Mouse (Mus musculus) forebrain, embryonic 12.5 days (tissue): Measurements from ENCODE around the gene Gmip. TPM values are rescaled to one million over a fixed set of nuclear protein-coding genes. Genes with fewer than 3 reads are reported as not detected.

Experiments
- ATAC-seq: fragments of 200-750 bp; cut with Nextera tagmentation; 2 replicates; pipeline ENCODE4 v1.8.0; 2017; ENCODE audit warnings: moderate TSS enrichment; ENCODE audit not compliant: low FRiP score
- H3K27ac ChIP-seq: fragments of 300-500 bp; sonication (generic); 2 replicates; pipeline ENCODE4 v1.5.1; 2016; ENCODE audit warnings: mild to moderate bottlenecking
- H3K27me3 ChIP-seq: fragments of 300-500 bp; sonication (generic); 2 replicates; pipeline ENCODE4 v1.6.1; 2016; ENCODE audit warnings: mild to moderate bottlenecking
- H3K36me3 ChIP-seq: fragments of 300-500 bp; sonication (generic); replicated peaks from 2 replicates; pipeline ENCODE4 v1.6.1; 2016; ENCODE audit warnings: mild to moderate bottlenecking
- H3K4me1 ChIP-seq: fragments of 300-500 bp; sonication (generic); 2 replicates; pipeline ENCODE4 v1.6.1; 2016
- H3K4me2 ChIP-seq: fragments of 300-500 bp; sonication (generic); 2 replicates; pipeline ENCODE4 v1.6.1; 2016; ENCODE audit warnings: mild to moderate bottlenecking, moderate library complexity
- H3K4me3 ChIP-seq: fragments of 300-500 bp; sonication (generic); replicated peaks from 2 replicates; pipeline ENCODE4 v1.5.1; 2016; ENCODE audit warnings: mild to moderate bottlenecking
- H3K9ac ChIP-seq: fragments of 300-500 bp; sonication (generic); 2 replicates; pipeline ENCODE4 v1.6.1; 2016; ENCODE audit warnings: mild to moderate bottlenecking
- H3K9me3 ChIP-seq: fragments of 300-500 bp; sonication (generic); 2 replicates; pipeline ENCODE4 v1.6.1; 2016
- WGBS: fragments of 180-500 bp; shearing (Covaris S2); methylation state at CpG from one replicate; pipeline ENCODE4 v1.1.7; 2016; 5-methylcytosine and 5-hydroxymethylcytosine counted together
- polyA plus RNA-seq: library from polyadenylated mRNA; unstranded; fragments of >200 nt; fragmentation: Nextera tagmentation; extraction: Ambion mirVana; gene quantifications from 2 replicates; pipeline ENCODE4 v1.2.1, GENCODE M21; 2016

Gmip gene
- polyA plus RNA-seq, 1 experiment from 2014 or later = 17.2 TPM

GRCm38 (mm10) chr8:69847167-69848065, 38.9 kb downstream of the Gmip start:
- ATAC-seq = no peak
- Histone ChIP-seq H3K9me3 (no peaks in the 10 kb centered on the region), H3K4me1 (no peaks in the 10 kb centered on the region), H3K9ac (no peak overlapping the region), H3K36me3 (peaks cover 7% of the 10 kb centered on the region; the same call in 1 of the 2 replicates), H3K4me3 (no peak overlapping the region), H3K4me2 (no peak overlapping the region), H3K27me3 (no peaks in the 10 kb centered on the region), H3K27ac (no peak overlapping the region)
- 75% methylated on average over 3 of the region's 3 CpGs for WGBS

- 93% methylated on average over 8 of the region's 8 CpGs for WGBS
- Histone ChIP-seq H3K27ac (no peak overlapping the region), H3K36me3 (peaks cover 9% of the 10 kb centered on the region; the same call in 1 of the 2 replicates), H3K9me3 (no peaks in the 10 kb centered on the region), H3K4me3 (no peak overlapping the region), H3K9ac (no peak overlapping the region), H3K27me3 (no peaks in the 10 kb centered on the region), H3K4me1 (no peaks in the 10 kb centered on the region), H3K4me2 (no peak overlapping the region)
- ATAC-seq = no peak
These were observed 40.5 kb downstream of the Gmip start for GRCm38 (mm10) chr8:69848951-69849350.

- H3K27ac ChIP-seq = no peak overlapping the region
- H3K4me1 ChIP-seq = no peaks in the 10 kb centered on the region
- H3K27me3 ChIP-seq = no peaks in the 10 kb centered on the region
- no peak overlapping the region for H3K4me3 ChIP-seq
- H3K36me3 ChIP-seq = peaks cover 9% of the 10 kb centered on the region; the same call in 1 of the 2 replicates
- 38% methylated on average over 3 of the region's 3 CpGs for WGBS
- no peaks in the 10 kb centered on the region for H3K9me3 ChIP-seq
- ATAC-seq = no peak
- no peak overlapping the region for H3K4me2 ChIP-seq
- H3K9ac ChIP-seq = no peak overlapping the region
These were observed 41.4 kb downstream of the Gmip start for GRCm38 (mm10) chr8:69849899-69850298.

- H3K36me3 ChIP-seq = peaks cover 9% of the 10 kb centered on the region; the same call in 1 of the 2 replicates
- no peaks in the 10 kb centered on the region for H3K9me3 ChIP-seq
- H3K4me3 ChIP-seq = no peak overlapping the region
- H3K4me2 ChIP-seq = no peak overlapping the region
- no peak overlapping the region for H3K27ac ChIP-seq
- 86% methylated on average over 7 of the region's 7 CpGs for WGBS
- H3K27me3 ChIP-seq = no peaks in the 10 kb centered on the region
- no peak for ATAC-seq
- no peaks in the 10 kb centered on the region for H3K4me1 ChIP-seq
- H3K9ac ChIP-seq = no peak overlapping the region
These were observed 42.5 kb downstream of the Gmip start for GRCm38 (mm10) chr8:69850926-69851506.

- Histone ChIP-seq H3K4me3 (no peak overlapping the region), H3K36me3 (peaks cover 10% of the 10 kb centered on the region), H3K27ac (no peak overlapping the region), H3K9me3 (no peaks in the 10 kb centered on the region), H3K27me3 (no peaks in the 10 kb centered on the region), H3K9ac (no peak overlapping the region), H3K4me1 (no peaks in the 10 kb centered on the region), H3K4me2 (no peak overlapping the region)
- ATAC-seq = no peak
- 96% methylated on average over 10 of the region's 10 CpGs for WGBS
These were observed 45.4 kb downstream of the Gmip start for GRCm38 (mm10) chr8:69853869-69854268.

- Histone ChIP-seq H3K4me3 (no peak overlapping the region), H3K4me2 (no peak overlapping the region), H3K27me3 (no peaks in the 10 kb centered on the region), H3K9ac (no peak overlapping the region), H3K4me1 (no peaks in the 10 kb centered on the region), H3K27ac (no peak overlapping the region), H3K9me3 (no peaks in the 10 kb centered on the region), H3K36me3 (peaks cover 56% of the 10 kb centered on the region)
- 61% methylated on average over 4 of the region's 4 CpGs for WGBS
- ATAC-seq = no peak
These were observed 52.3 kb downstream of the Gmip start for GRCm38 (mm10) chr8:69860807-69861206.

GRCm38 (mm10) chr8:69861251-69861650, 52.8 kb downstream of the Gmip start:
- no peak overlapping the region for H3K4me3 ChIP-seq
- no peaks in the 10 kb centered on the region for H3K9me3 ChIP-seq
- no peaks in the 10 kb centered on the region for H3K4me1 ChIP-seq
- WGBS = 68% methylated on average over 2 of the region's 2 CpGs
- H3K4me2 ChIP-seq = no peak overlapping the region
- peaks cover 60% of the 10 kb centered on the region for H3K36me3 ChIP-seq
- no peak for ATAC-seq
- H3K27ac ChIP-seq = no peak overlapping the region
- no peaks in the 10 kb centered on the region for H3K27me3 ChIP-seq
- H3K9ac ChIP-seq = no peak overlapping the region

- no peak overlapping the region for H3K27ac ChIP-seq
- WGBS = 93% methylated on average over 5 of the region's 5 CpGs
- no peaks in the 10 kb centered on the region for H3K4me1 ChIP-seq
- no peak for ATAC-seq
- peaks cover 61% of the 10 kb centered on the region for H3K36me3 ChIP-seq
- no peak overlapping the region for H3K4me3 ChIP-seq
- no peak overlapping the region for H3K9ac ChIP-seq
- no peak overlapping the region for H3K4me2 ChIP-seq
- H3K27me3 ChIP-seq = no peaks in the 10 kb centered on the region
- H3K9me3 ChIP-seq = no peaks in the 10 kb centered on the region
These were observed 55.0 kb downstream of the Gmip start for GRCm38 (mm10) chr8:69863387-69864020.

GRCm38 (mm10) chr8:69864180-69864579, 55.7 kb downstream of the Gmip start:
- peaks cover 57% of the 10 kb centered on the region for H3K36me3 ChIP-seq
- WGBS = 79% methylated on average over 5 of the region's 5 CpGs

GRCm38 (mm10) chr8:69867696-69868326, 59.3 kb downstream of the Gmip start:
- WGBS = 86% methylated on average over 5 of the region's 5 CpGs
- no peak overlapping the region for H3K4me2 ChIP-seq
- H3K36me3 ChIP-seq = peaks cover 48% of the 10 kb centered on the region
- no peaks in the 10 kb centered on the region for H3K9me3 ChIP-seq
- no peaks in the 10 kb centered on the region for H3K4me1 ChIP-seq
- ATAC-seq = no peak
- H3K4me3 ChIP-seq = no peak overlapping the region
- no peaks in the 10 kb centered on the region for H3K27me3 ChIP-seq
- H3K27ac ChIP-seq = no peak overlapping the region
- no peak overlapping the region for H3K9ac ChIP-seq

More at GRCm38 (mm10) chr8:69864180-69864579, 55.7 kb downstream of the Gmip start:
- Histone ChIP-seq H3K4me3 (no peak overlapping the region), H3K27ac (no peak overlapping the region), H3K4me2 (no peak overlapping the region), H3K9me3 (no peaks in the 10 kb centered on the region), H3K27me3 (no peaks in the 10 kb centered on the region), H3K9ac (no peak overlapping the region), H3K4me1 (no peaks in the 10 kb centered on the region)
- ATAC-seq = no peak

GRCm38 (mm10) chr8:69870003-69870765, 61.7 kb downstream of the Gmip start:
- Histone ChIP-seq H3K4me3 (no peak overlapping the region), H3K27ac (no peak overlapping the region), H3K9ac (no peak overlapping the region), H3K9me3 (no peaks in the 10 kb centered on the region), H3K4me1 (no peaks in the 10 kb centered on the region), H3K36me3 (peaks cover 30% of the 10 kb centered on the region), H3K4me2 (no peak overlapping the region), H3K27me3 (no peaks in the 10 kb centered on the region)
- WGBS = 91% methylated on average over 11 of the region's 11 CpGs
- no peak for ATAC-seq
